In genomic region chr9:88357173-88357572, GRCm38 (mm10) we compare ENCODE assay signal across 21 mouse cellular contexts. TPM values are rescaled to one million over a fixed set of nuclear protein-coding genes. Genes with fewer than 3 reads are reported as not detected.
DNase-seq lines count a peak whose midpoint lies in the region; ATAC-seq and TF ChIP-seq lines count a peak whose summit lies in the region.
"Had no signal": no experiment of that assay in that cellular context is flagged by ENCODE, and none has a peak within 500 bp of the region (broad histone marks: within the 10 kb centered on the region; RNA-seq: fewer than 3 reads in every experiment).

No protein-coding gene starts in this region.

- DNase-seq in testis, postnatal 10 days (ENCODE audit: low spot score): no peak
- peak; percentile 63 for DNase-seq in T-cell, adult 2 months (ENCODE audit: low spot score)
- DNase-seq in thymus, postnatal 4 days: peak; percentile 44
- DNase-seq in urinary bladder, adult 2 months (ENCODE audit: low spot score): no peak
- no peak for DNase-seq in B cell, adult 2 months
- DNase-seq: adrenal gland, postnatal 10 days; cerebellum, adult 11-12 months; cerebellum, postnatal 14 days; gastrocnemius, adult 2 months; kidney, postnatal 36 days; lung, adult 2 months; right cerebral cortex, postnatal 14 days had no signal

- H3K27me3 ChIP-seq in testis, adult 2 months (ENCODE audit: control insufficient read depth, insufficient read depth, low read length): no peaks in the 10 kb centered on the region
- H3K27me3 ChIP-seq: heart, embryonic 13.5 days; hindbrain, embryonic 13.5 days; intestine, embryonic 15.5 days; liver, embryonic 12.5 days; midbrain, embryonic 12.5 days; neural tube, embryonic 15.5 days had no signal

- H3K4me1 ChIP-seq in testis, adult 2 months (ENCODE audit: control insufficient read depth, insufficient read depth, low read length): peaks cover 3% of the 10 kb centered on the region; the same call in 1 of the 2 replicates
- H3K4me1 ChIP-seq: intestine, embryonic 15.5 days had no signal

- H3K27ac ChIP-seq in testis, adult 2 months (ENCODE audit: control insufficient read depth, insufficient read depth, low read depth, low read length): peak overlapping the region; percentile 59; the same call in 1 of the 2 replicates
- H3K27ac ChIP-seq: gastrocnemius, adult 2 months; heart, embryonic 13.5 days; hindbrain, embryonic 13.5 days; intestine, embryonic 15.5 days; liver, embryonic 12.5 days; midbrain, embryonic 12.5 days; neural tube, embryonic 15.5 days had no signal

- peak; percentile 43 for ATAC-seq in megakaryocyte, adult 5-6 weeks (ENCODE audit: poor library complexity, severe bottlenecking)
- no peak for ATAC-seq in monocyte, adult 5-6 weeks (replicated peaks; ENCODE audit: insufficient number of reproducible peaks, low FRiP score, low TSS enrichment, poor library complexity, severe bottlenecking)
- ATAC-seq: intestine, embryonic 15.5 days; liver, embryonic 12.5 days had no signal

- TF ChIP-seq CTCF in testis, adult 2 months (IDR thresholded peaks at IDR 0.05; ENCODE audit: control insufficient read depth, insufficient read depth, insufficient replicate concordance, low read depth, low read length): no peak

- H3K36me3 ChIP-seq in testis, adult 2 months (ENCODE audit: control insufficient read depth, insufficient read depth, low read length): no peaks in the 10 kb centered on the region
- H3K36me3 ChIP-seq: heart, embryonic 13.5 days; hindbrain, embryonic 13.5 days; intestine, embryonic 15.5 days; liver, embryonic 12.5 days; midbrain, embryonic 12.5 days; neural tube, embryonic 15.5 days had no signal

- H3K4me3 ChIP-seq in testis, adult 2 months (ENCODE audit: control insufficient read depth, low read depth, low read length): no peak overlapping the region
- H3K4me3 ChIP-seq: gastrocnemius, adult 2 months; heart, embryonic 13.5 days; hindbrain, embryonic 13.5 days; intestine, embryonic 15.5 days; liver, embryonic 12.5 days; midbrain, embryonic 12.5 days; neural tube, embryonic 15.5 days had no signal

- TF ChIP-seq POLR2A in testis, adult 2 months (IDR thresholded peaks at IDR 0.05; ENCODE audit: control insufficient read depth, low read depth, low read length): no peak

RNA-seq across cellular contexts. Expression of gene Nt5e, which starts 30.2 kb away (rescaled TPM):
- 4.5 and 5.5 TPM in 2 replicates for polyA plus RNA-seq in testis, adult 2 months (2012; rRNA removed)
- 3.8 and 7.4 TPM in 2 replicates for total RNA-seq in megakaryocyte, adult 5-6 weeks (2015)
- total RNA-seq in megakaryocyte, adult 5-6 weeks (2017): 6.2 and 9.0 TPM in 2 replicates
- 42.1 and 46.8 TPM in 2 replicates for polyA plus RNA-seq in urinary bladder, adult 2 months (2012; rRNA removed)
- 4.6 to 8.6 TPM (median 4.9 TPM) in 3 replicates for total RNA-seq in monocyte, adult 5-6 weeks (2017)

Comparison
In these comparisons a context has a peak if more than half of its experiments do, and no peak if none do; other contexts are left out.
1. DNase-seq: peak in T-cell, adult 2 months (single experiment) and thymus, postnatal 4 days (single experiment); none in testis, postnatal 10 days (single experiment), urinary bladder, adult 2 months (single experiment) and B cell, adult 2 months (0 of 2).